Mouse (Mus musculus) midbrain, embryonic 16.5 days (tissue): ENCODE measurements around the gene Tle1. TPM values are rescaled to one million over a fixed set of nuclear protein-coding genes. Genes with fewer than 3 reads are reported as not detected.

Experiments
- ATAC-seq: fragments of 200-750 bp; cut with Nextera tagmentation; 2 replicates; pipeline ENCODE4 v1.8.0; 2017; ENCODE audit warnings: moderate TSS enrichment
- H3K27ac ChIP-seq: fragments of 300-500 bp; sonication (generic); 2 replicates; pipeline ENCODE4 v1.5.1; 2014; ENCODE audit warnings: mild to moderate bottlenecking, low read length, mixed read lengths
- H3K27me3 ChIP-seq: fragments of 300-500 bp; sonication (generic); 2 replicates; pipeline ENCODE4 v1.6.1; 2014; ENCODE audit warnings: low read depth, low read length, mixed read lengths; ENCODE audit not compliant: control insufficient read depth, insufficient read depth
- H3K36me3 ChIP-seq: fragments of 300-500 bp; sonication (generic); 2 replicates; pipeline ENCODE4 v1.6.1; 2014; ENCODE audit warnings: mild to moderate bottlenecking, low read length, moderate library complexity, mixed read lengths; ENCODE audit not compliant: control insufficient read depth, insufficient read depth
- H3K4me1 ChIP-seq: fragments of 300-500 bp; sonication (generic); 2 replicates; pipeline ENCODE4 v1.6.1; 2014; ENCODE audit warnings: mild to moderate bottlenecking, low read length, mixed read lengths; ENCODE audit not compliant: control insufficient read depth, insufficient read depth
- H3K4me2 ChIP-seq: fragments of 300-500 bp; sonication (generic); 2 replicates; pipeline ENCODE4 v1.6.1; 2014; ENCODE audit warnings: mild to moderate bottlenecking, low read length, mixed read lengths
- H3K4me3 ChIP-seq: fragments of 300-500 bp; sonication (generic); 2 replicates; pipeline ENCODE4 v1.5.1; 2014; ENCODE audit warnings: low read depth, mild to moderate bottlenecking, low read length, moderate library complexity, mixed read lengths
- H3K9ac ChIP-seq: fragments of 300-500 bp; sonication (generic); 2 replicates; pipeline ENCODE4 v1.6.1; 2014; ENCODE audit warnings: low read depth, low read length, mixed read lengths
- H3K9me3 ChIP-seq: fragments of 300-500 bp; sonication (generic); replicated peaks from 2 replicates; pipeline ENCODE4 v1.6.1; 2014; ENCODE audit warnings: mild to moderate bottlenecking, low read length, mixed read lengths; ENCODE audit not compliant: control insufficient read depth, poor library complexity, severe bottlenecking
- whole genome bisulfite sequencing: fragments of 180-500 bp; shearing (Covaris S2); extraction: QIAGEN DNeasy Blood & Tissue Kit; methylation state at CpG from one replicate; pipeline ENCODE4 v1.1.7; 2014; 5-methylcytosine and 5-hydroxymethylcytosine counted together
- polyA plus RNA-seq: library from polyadenylated mRNA; unstranded; fragments of >200 nt; fragmentation: Nextera tagmentation; extraction: Ambion mirVana; gene quantifications from 2 replicates; pipeline ENCODE4 v1.2.1, GENCODE M21; 2015

Gene Tle1
- 26.3 and 31.4 TPM in 2 replicates for polyA plus RNA-seq

GRCm38 (mm10) chr4:72200559-72201409, at the start of gene Tle1:
Gene Tle1, minus strand, starts transcription at chr4:72200919.
- Histone ChIP-seq H3K27me3 (peaks cover 3% of the 10 kb centered on the region; the same call in 1 of the 2 replicates), H3K9me3 (no peaks in the 10 kb centered on the region), H3K36me3 (no peaks in the 10 kb centered on the region), H3K9ac (peak within 1 kb of the TSS; percentile 89), H3K4me3 (peak within 1 kb of the TSS; percentile 85), H3K4me2 (peak within 1 kb of the TSS; percentile 69), H3K27ac (peak within 1 kb of the TSS; percentile 96), H3K4me1 (peaks cover 22% of the 10 kb centered on the region)
- WGBS: under 1% methylated on average over 102 of the region's 107 CpGs
- peak; percentile 96 for ATAC-seq

GRCm38 (mm10) chr4:72233584-72234219, 33.0 kb upstream of the Tle1 start:
- Histone ChIP-seq H3K9me3 (no peaks in the 10 kb centered on the region), H3K36me3 (no peaks in the 10 kb centered on the region), H3K27ac (no peak overlapping the region), H3K9ac (no peak overlapping the region), H3K4me2 (no peak overlapping the region), H3K27me3 (no peaks in the 10 kb centered on the region), H3K4me3 (no peak overlapping the region), H3K4me1 (no peaks in the 10 kb centered on the region)
- ATAC-seq: no peak
- 16% methylated on average over 4 of the region's 4 CpGs for WGBS

GRCm38 (mm10) chr4:72232206-72232605, 31.5 kb upstream of the Tle1 start:
- no peak for ATAC-seq
- H3K9me3 ChIP-seq: no peaks in the 10 kb centered on the region
- H3K27ac ChIP-seq: no peak overlapping the region
- no peaks in the 10 kb centered on the region for H3K36me3 ChIP-seq
- H3K4me2 ChIP-seq: no peak overlapping the region
- 91% methylated on average over 3 of the region's 3 CpGs for WGBS
- H3K4me3 ChIP-seq: no peak overlapping the region
- H3K9ac ChIP-seq: no peak overlapping the region
- H3K27me3 ChIP-seq: no peaks in the 10 kb centered on the region
- no peaks in the 10 kb centered on the region for H3K4me1 ChIP-seq

- Histone ChIP-seq H3K4me3 (no peak overlapping the region), H3K4me1 (no peaks in the 10 kb centered on the region), H3K27ac (no peak overlapping the region), H3K27me3 (no peaks in the 10 kb centered on the region), H3K36me3 (no peaks in the 10 kb centered on the region), H3K4me2 (no peak overlapping the region), H3K9me3 (no peaks in the 10 kb centered on the region), H3K9ac (no peak overlapping the region)
- no peak for ATAC-seq
Measured at GRCm38 (mm10) chr4:72230832-72231231, 30.1 kb upstream of the Tle1 start.

- Histone ChIP-seq H3K9me3 (no peaks in the 10 kb centered on the region), H3K4me3 (no peak overlapping the region), H3K27me3 (no peaks in the 10 kb centered on the region), H3K9ac (no peak overlapping the region), H3K36me3 (no peaks in the 10 kb centered on the region), H3K4me1 (no peaks in the 10 kb centered on the region), H3K27ac (no peak overlapping the region), H3K4me2 (no peak overlapping the region)
- 93% methylated on average over 3 of the region's 3 CpGs for WGBS
- ATAC-seq: no peak
Measured at GRCm38 (mm10) chr4:72221629-72222028, 20.9 kb upstream of the Tle1 start.

GRCm38 (mm10) chr4:72204420-72205045, 3.8 kb upstream of the Tle1 start:
- 31% methylated on average over 6 of the region's 6 CpGs for WGBS
- ATAC-seq: no peak
- Histone ChIP-seq H3K4me3 (no peak overlapping the region; the same call in 1 of the 2 replicates), H3K36me3 (no peaks in the 10 kb centered on the region), H3K9me3 (no peaks in the 10 kb centered on the region), H3K4me1 (peaks cover 9% of the 10 kb centered on the region), H3K27ac (no peak overlapping the region), H3K9ac (no peak overlapping the region), H3K4me2 (peak overlapping the region; percentile 29), H3K27me3 (peaks cover 8% of the 10 kb centered on the region; the same call in 1 of the 2 replicates)

GRCm38 (mm10) chr4:72201521-72201991, 837 bp upstream of the Tle1 start:
- no peaks in the 10 kb centered on the region for H3K9me3 ChIP-seq

GRCm38 (mm10) chr4:72199571-72200558, 854 bp downstream of the Tle1 start:
- H3K4me2 ChIP-seq: peak overlapping the region; percentile 69
- peak overlapping the region; percentile 96 for H3K27ac ChIP-seq
- under 1% methylated on average over 102 of the region's 103 CpGs for WGBS
- H3K27me3 ChIP-seq: no peaks in the 10 kb centered on the region
- peaks cover 31% of the 10 kb centered on the region for H3K4me1 ChIP-seq
- H3K36me3 ChIP-seq: no peaks in the 10 kb centered on the region
- ATAC-seq: peak; percentile 6
- peak overlapping the region; percentile 89 for H3K9ac ChIP-seq
- H3K4me3 ChIP-seq: peak overlapping the region; percentile 85
- H3K9me3 ChIP-seq: no peaks in the 10 kb centered on the region

More at GRCm38 (mm10) chr4:72201521-72201991, 837 bp upstream of the Tle1 start:
- H3K9ac ChIP-seq: peak overlapping the region; percentile 55
- H3K27ac ChIP-seq: peak overlapping the region; percentile 69
- H3K36me3 ChIP-seq: no peaks in the 10 kb centered on the region
- H3K4me3 ChIP-seq: peak overlapping the region; percentile 85
- under 1% methylated on average over 24 of the region's 24 CpGs for whole genome bisulfite sequencing
- ATAC-seq: no peak
- H3K4me2 ChIP-seq: peak overlapping the region; percentile 64
- H3K4me1 ChIP-seq: peaks cover 18% of the 10 kb centered on the region
- peaks cover 6% of the 10 kb centered on the region; the same call in 1 of the 2 replicates for H3K27me3 ChIP-seq
